Mouse (Mus musculus) hindbrain, embryonic 14.5 days (tissue): ENCODE data around the gene Idua. TPM values are rescaled to one million over a fixed set of nuclear protein-coding genes. Genes with fewer than 3 reads are reported as not detected.

Experiments used
- ATAC-seq: fragments of 200-750 bp; cut with Nextera tagmentation; 2 replicates; pipeline ENCODE4 v1.8.0; 2017; ENCODE audit warnings: moderate number of reproducible peaks, mild to moderate bottlenecking, moderate TSS enrichment, moderate library complexity; ENCODE audit not compliant: low FRiP score
- DNase-seq: peaks from one replicate; pipeline ENCODE4 v3.0.0-alpha.2; 2015; ENCODE audit warnings: low spot score
- H3K27ac ChIP-seq: fragments of 300-500 bp; sonication (generic); 2 replicates; pipeline ENCODE4 v1.5.1; 2014; ENCODE audit warnings: mild to moderate bottlenecking, moderate library complexity
- H3K27me3 ChIP-seq: fragments of 300-500 bp; sonication (generic); 2 replicates; pipeline ENCODE4 v1.6.1; 2014; ENCODE audit warnings: mild to moderate bottlenecking, low read length, mixed read lengths; ENCODE audit not compliant: control insufficient read depth, insufficient read depth
- H3K36me3 ChIP-seq: fragments of 300-500 bp; sonication (generic); replicated peaks from 2 replicates; pipeline ENCODE4 v1.6.1; 2014; ENCODE audit not compliant: control insufficient read depth, insufficient read depth
- H3K4me1 ChIP-seq: fragments of 300-500 bp; sonication (generic); replicated peaks from 2 replicates; pipeline ENCODE4 v1.6.1; 2014; ENCODE audit warnings: antibody characterized with exemption, low read length, mixed read lengths; ENCODE audit not compliant: control insufficient read depth, insufficient read depth
- H3K4me2 ChIP-seq: fragments of 300-500 bp; sonication (generic); replicated peaks from 2 replicates; pipeline ENCODE4 v1.6.1; 2014; ENCODE audit warnings: mild to moderate bottlenecking, moderate library complexity
- H3K4me3 ChIP-seq: fragments of 300-500 bp; sonication (generic); replicated peaks from 2 replicates; pipeline ENCODE4 v1.5.1; 2014; ENCODE audit warnings: mild to moderate bottlenecking, low read length
- H3K9ac ChIP-seq: fragments of 300-500 bp; sonication (generic); 2 replicates; pipeline ENCODE4 v1.6.1; 2014
- H3K9me3 ChIP-seq: fragments of 300-500 bp; sonication (generic); 2 replicates; pipeline ENCODE4 v1.6.1; 2016; ENCODE audit warnings: low read length; ENCODE audit not compliant: control insufficient read depth
- WGBS: fragments of 180-500 bp; shearing (Covaris S2); extraction: QIAGEN DNeasy Blood & Tissue Kit; methylation state at CpG from one replicate; pipeline ENCODE4 v1.1.7; 2014; 5-methylcytosine and 5-hydroxymethylcytosine counted together
- polyA plus RNA-seq: library from polyadenylated mRNA; unstranded; fragments of >200 nt; fragmentation: Nextera tagmentation; extraction: Ambion mirVana; gene quantifications from 2 replicates; pipeline ENCODE4 v1.2.1, GENCODE M21; 2014

The Idua gene
- polyA plus RNA-seq, 1 experiment from 2014 or later: 11.3 TPM

- Histone ChIP-seq H3K9ac (no peak overlapping the region), H3K27me3 (no peaks in the 10 kb centered on the region), H3K4me2 (no peak overlapping the region), H3K27ac (no peak overlapping the region), H3K36me3 (no peaks in the 10 kb centered on the region; the same call in 1 of the 2 replicates), H3K4me1 (no peaks in the 10 kb centered on the region), H3K4me3 (no peak overlapping the region), H3K9me3 (no peaks in the 10 kb centered on the region)
- 95% methylated on average over 2 of the region's 2 CpGs for WGBS
- DNase-seq (no peak), ATAC-seq (no peak)
These were observed 47.6 kb downstream of the Idua start for GRCm38 (mm10) chr5:108707758-108708157.

- Histone ChIP-seq H3K27ac (no peak overlapping the region), H3K4me2 (no peak overlapping the region), H3K36me3 (no peaks in the 10 kb centered on the region; the same call in 1 of the 2 replicates), H3K9ac (no peak overlapping the region), H3K27me3 (no peaks in the 10 kb centered on the region), H3K9me3 (no peaks in the 10 kb centered on the region), H3K4me1 (no peaks in the 10 kb centered on the region), H3K4me3 (no peak overlapping the region)
- ATAC-seq (no peak), DNase-seq (no peak)
- 100% methylated on average over 1 of the region's 1 CpGs for WGBS
These were observed 48.3 kb downstream of the Idua start for GRCm38 (mm10) chr5:108708419-108708818.

- Histone ChIP-seq H3K9me3 (no peaks in the 10 kb centered on the region), H3K4me1 (no peaks in the 10 kb centered on the region), H3K27ac (no peak overlapping the region), H3K4me3 (no peak overlapping the region), H3K27me3 (no peaks in the 10 kb centered on the region), H3K4me2 (no peak overlapping the region), H3K36me3 (no peaks in the 10 kb centered on the region; the same call in 1 of the 2 replicates), H3K9ac (no peak overlapping the region)
- no peak for DNase-seq
- no peak for ATAC-seq
- WGBS: 65% methylated on average over 6 of the region's 6 CpGs
These were observed 49.0 kb downstream of the Idua start for GRCm38 (mm10) chr5:108708981-108709731.

DNA sequence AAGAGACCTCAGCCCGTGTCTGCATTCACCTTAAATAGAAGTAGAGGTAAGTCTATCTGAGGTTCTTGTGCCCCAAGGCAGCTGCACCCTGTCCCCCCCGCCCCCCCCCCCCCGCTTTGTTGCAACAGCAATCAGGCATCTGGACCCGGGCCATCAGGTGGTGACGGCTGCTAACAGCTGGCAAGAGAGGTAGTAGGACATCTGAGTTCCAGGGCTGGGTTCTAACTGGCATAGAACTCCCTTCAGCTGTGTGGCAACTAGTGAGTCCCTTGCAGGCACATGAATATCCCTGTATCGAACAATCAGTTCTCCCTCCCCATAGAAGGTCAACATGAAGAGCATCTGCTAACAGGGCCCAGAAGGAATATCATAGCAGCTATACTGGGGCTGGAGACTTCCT lies 51.8 kb downstream of the Idua start:
- H3K4me1 ChIP-seq: no peaks in the 10 kb centered on the region
- H3K9me3 ChIP-seq: no peaks in the 10 kb centered on the region
- H3K27me3 ChIP-seq: no peaks in the 10 kb centered on the region
- no peak overlapping the region for H3K27ac ChIP-seq
- no peak overlapping the region for H3K4me2 ChIP-seq
- ATAC-seq (no peak), DNase-seq (no peak)
- H3K9ac ChIP-seq: no peak overlapping the region
- WGBS: 87% methylated on average over 5 of the region's 6 CpGs
- H3K36me3 ChIP-seq: no peaks in the 10 kb centered on the region
- H3K4me3 ChIP-seq: no peak overlapping the region

GRCm38 (mm10) chr5:108713096-108713495 lies 53.0 kb downstream of the Idua start:
- no peak overlapping the region for H3K27ac ChIP-seq
- DNase-seq (no peak), ATAC-seq (no peak)
- no peaks in the 10 kb centered on the region for H3K27me3 ChIP-seq
- H3K4me1 ChIP-seq: no peaks in the 10 kb centered on the region
- 89% methylated on average over 2 of the region's 2 CpGs for WGBS
- no peak overlapping the region for H3K9ac ChIP-seq
- H3K4me2 ChIP-seq: no peak overlapping the region
- no peaks in the 10 kb centered on the region for H3K36me3 ChIP-seq
- H3K9me3 ChIP-seq: no peaks in the 10 kb centered on the region
- H3K4me3 ChIP-seq: no peak overlapping the region

GRCm38 (mm10) chr5:108713691-108714090 lies 53.6 kb downstream of the Idua start:
- Histone ChIP-seq H3K4me3 (no peak overlapping the region), H3K27ac (no peak overlapping the region), H3K27me3 (no peaks in the 10 kb centered on the region), H3K9ac (no peak overlapping the region), H3K36me3 (no peaks in the 10 kb centered on the region), H3K9me3 (no peaks in the 10 kb centered on the region), H3K4me1 (no peaks in the 10 kb centered on the region), H3K4me2 (no peak overlapping the region)
- ATAC-seq (no peak), DNase-seq (no peak)

GRCm38 (mm10) chr5:108714149-108714548 lies 54.0 kb downstream of the Idua start:
- no peak for DNase-seq
- WGBS: 58% methylated on average over 6 of the region's 6 CpGs
- H3K4me2 ChIP-seq: no peak overlapping the region

DNA sequence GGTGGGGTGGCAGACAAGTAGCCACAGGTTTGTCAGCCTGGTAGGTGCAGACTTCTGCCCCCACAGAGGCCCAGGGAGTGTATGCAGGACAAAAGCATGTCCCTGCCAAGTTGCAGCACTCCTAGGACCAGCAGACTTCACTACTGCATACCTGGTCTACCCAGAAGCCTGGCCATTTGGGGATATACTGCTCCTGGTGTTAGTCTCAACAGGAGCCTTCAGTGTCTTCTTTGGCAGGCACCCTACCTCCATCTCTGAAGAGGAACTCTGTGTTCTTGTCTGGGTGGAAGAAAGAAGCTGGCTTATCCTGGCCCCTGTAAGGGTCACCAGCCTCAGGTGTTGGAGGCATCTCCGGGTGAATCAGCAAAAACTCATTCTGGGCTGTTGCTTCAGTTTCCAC lies 55.8 kb downstream of the Idua start:
- DNase-seq: no peak
- H3K27me3 ChIP-seq: no peaks in the 10 kb centered on the region
- no peak for ATAC-seq
- no peak overlapping the region for H3K4me3 ChIP-seq
- no peak overlapping the region for H3K4me2 ChIP-seq
- H3K36me3 ChIP-seq: no peaks in the 10 kb centered on the region
- no peaks in the 10 kb centered on the region for H3K9me3 ChIP-seq
- H3K9ac ChIP-seq: no peak overlapping the region
- H3K4me1 ChIP-seq: no peaks in the 10 kb centered on the region
- 96% methylated on average over 1 of the region's 1 CpGs for WGBS
- H3K27ac ChIP-seq: no peak overlapping the region

More at GRCm38 (mm10) chr5:108714149-108714548, 54.0 kb downstream of the Idua start:
- no peaks in the 10 kb centered on the region for H3K9me3 ChIP-seq
- no peak overlapping the region for H3K4me3 ChIP-seq
- H3K9ac ChIP-seq: no peak overlapping the region
- no peaks in the 10 kb centered on the region for H3K36me3 ChIP-seq
- H3K4me1 ChIP-seq: no peaks in the 10 kb centered on the region
- H3K27me3 ChIP-seq: no peaks in the 10 kb centered on the region
- no peak overlapping the region for H3K27ac ChIP-seq
- peak; percentile 79; the same call in 1 of the 2 replicates for ATAC-seq

DNA sequence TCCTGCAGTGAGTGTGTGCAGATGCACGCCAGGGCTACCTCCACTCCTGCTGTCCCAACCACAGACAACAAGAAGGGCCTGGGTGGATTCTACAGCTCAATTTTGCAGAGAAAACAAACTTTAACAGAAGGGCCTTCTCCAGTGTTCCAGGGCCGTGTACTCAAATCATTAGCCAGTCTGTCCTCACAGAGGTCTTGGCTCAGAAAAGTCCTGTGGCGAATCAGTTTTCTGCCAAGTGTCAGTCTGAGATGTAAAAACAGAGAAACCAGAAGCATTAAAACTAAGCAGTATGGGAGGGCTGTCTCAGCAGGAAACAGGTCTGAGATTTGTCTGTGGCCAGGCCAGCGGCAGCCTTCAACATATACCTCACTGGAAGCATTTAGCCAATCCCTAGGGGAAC lies 57.9 kb downstream of the Idua start:
- H3K9ac ChIP-seq: no peak overlapping the region

GRCm38 (mm10) chr5:108719761-108720160 lies 59.6 kb downstream of the Idua start:
- H3K36me3 ChIP-seq: no peaks in the 10 kb centered on the region
- no peak for ATAC-seq
- no peaks in the 10 kb centered on the region for H3K4me1 ChIP-seq
- H3K4me3 ChIP-seq: no peak overlapping the region
- H3K9ac ChIP-seq: no peak overlapping the region
- DNase-seq: no peak
- H3K4me2 ChIP-seq: no peak overlapping the region
- no peak overlapping the region for H3K27ac ChIP-seq
- H3K9me3 ChIP-seq: no peaks in the 10 kb centered on the region
- no peaks in the 10 kb centered on the region for H3K27me3 ChIP-seq
- WGBS: 71% methylated on average over 7 of the region's 7 CpGs

More for the DNA sequence above, 57.9 kb downstream of the Idua start:
- H3K9me3 ChIP-seq: no peaks in the 10 kb centered on the region
- WGBS: 33% methylated on average over 4 of the region's 4 CpGs
- H3K4me1 ChIP-seq: no peaks in the 10 kb centered on the region
- H3K27ac ChIP-seq: no peak overlapping the region
- H3K4me3 ChIP-seq: no peak overlapping the region
- ATAC-seq: no peak
- no peaks in the 10 kb centered on the region for H3K27me3 ChIP-seq
- no peaks in the 10 kb centered on the region for H3K36me3 ChIP-seq
- H3K4me2 ChIP-seq: no peak overlapping the region
- DNase-seq: peak; percentile 30
